Mouse (Mus musculus) heart, embryonic 13.5 days (tissue): ENCODE data around the gene C1qtnf2. TPM values are rescaled to one million over a fixed set of nuclear protein-coding genes. Genes with fewer than 3 reads are reported as not detected.

Source experiments
- ATAC-seq: fragments of 200-750 bp; cut with Nextera tagmentation; 2 replicates; pipeline ENCODE4 v1.8.0; 2017; ENCODE audit warnings: moderate TSS enrichment; ENCODE audit not compliant: insufficient number of reproducible peaks, low FRiP score, low TSS enrichment; ENCODE audit errors: extremely low read depth
- H3K27ac ChIP-seq: fragments of 300-500 bp; sonication (generic); replicated peaks from 2 replicates; pipeline ENCODE4 v1.5.1; 2015; ENCODE audit warnings: moderate library complexity, mild to moderate bottlenecking, inconsistent platforms
- H3K27me3 ChIP-seq: fragments of 300-500 bp; sonication (generic); replicated peaks from 2 replicates; pipeline ENCODE4 v1.6.1; 2015; ENCODE audit warnings: mild to moderate bottlenecking, inconsistent platforms
- H3K36me3 ChIP-seq: fragments of 300-500 bp; sonication (generic); 2 replicates; pipeline ENCODE4 v1.6.1; 2015; ENCODE audit warnings: mild to moderate bottlenecking, inconsistent platforms
- H3K4me1 ChIP-seq: fragments of 300-500 bp; sonication (generic); 2 replicates; pipeline ENCODE4 v1.6.1; 2015; ENCODE audit warnings: inconsistent platforms
- H3K4me2 ChIP-seq: fragments of 300-500 bp; sonication (generic); 2 replicates; pipeline ENCODE4 v1.6.1; 2015; ENCODE audit warnings: inconsistent platforms, mild to moderate bottlenecking, moderate library complexity
- H3K4me3 ChIP-seq: fragments of 300-500 bp; sonication (generic); 2 replicates; pipeline ENCODE4 v1.5.1; 2015; ENCODE audit warnings: moderate library complexity, mild to moderate bottlenecking, inconsistent platforms
- H3K9ac ChIP-seq: fragments of 300-500 bp; sonication (generic); 2 replicates; pipeline ENCODE4 v1.6.1; 2015; ENCODE audit warnings: inconsistent platforms, mild to moderate bottlenecking, moderate library complexity
- H3K9me3 ChIP-seq: fragments of 300-500 bp; sonication (generic); 2 replicates; pipeline ENCODE4 v1.6.1; 2016; ENCODE audit warnings: inconsistent platforms
- WGBS: fragments of 180-500 bp; shearing (Covaris S2); methylation state at CpG from one replicate; pipeline ENCODE4 v1.1.7; 2015; ENCODE audit warnings: mixed read lengths; 5-methylcytosine and 5-hydroxymethylcytosine counted together
- polyA plus RNA-seq: library from polyadenylated mRNA; unstranded; fragments of >200 nt; fragmentation: Nextera tagmentation; extraction: Ambion mirVana; gene quantifications from 2 replicates; pipeline ENCODE4 v1.2.1, GENCODE M21; 2015

Gene C1qtnf2
- polyA plus RNA-seq, 1 experiment from 2014 or later: 3.3 TPM

DNA sequence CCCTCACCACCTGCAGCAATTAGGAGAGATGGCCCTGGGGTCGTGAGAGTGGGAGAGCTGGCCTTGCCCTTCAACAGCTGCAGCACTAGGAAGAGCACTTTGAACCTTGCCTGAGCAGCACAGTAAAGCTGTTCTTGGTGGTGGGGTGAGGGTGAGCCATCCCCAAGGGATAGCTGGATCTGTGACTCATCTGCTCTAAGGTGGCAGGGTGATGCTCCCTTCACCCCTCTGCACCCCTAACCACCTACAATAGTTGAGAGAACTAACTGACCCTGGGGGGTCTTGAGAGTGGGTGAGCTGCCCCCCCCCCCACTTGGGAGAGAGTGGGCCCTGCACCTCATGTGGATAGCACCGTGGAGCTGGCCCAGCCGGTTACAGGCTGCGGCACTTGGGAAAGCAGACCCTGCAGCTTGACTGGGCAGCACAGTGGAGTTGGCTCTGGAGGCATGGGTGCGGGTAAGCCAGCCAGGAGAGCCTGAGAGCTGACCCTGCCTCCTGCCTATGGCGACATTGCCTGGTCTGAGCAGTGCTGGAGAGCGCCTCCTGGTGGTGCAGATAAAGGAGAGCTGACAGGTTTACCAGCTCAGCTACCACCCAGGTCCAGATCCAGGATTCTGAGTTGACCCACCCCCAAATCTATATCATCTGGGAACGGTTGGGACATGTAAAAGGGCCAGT, 42.4 kb downstream of the C1qtnf2 start:
- no peak for ATAC-seq
- WGBS: 39% methylated on average over 8 of the region's 8 CpGs
- Histone ChIP-seq H3K4me1 (no peaks in the 10 kb centered on the region), H3K27me3 (no peaks in the 10 kb centered on the region; the same call in 1 of the 2 replicates), H3K4me2 (no peak overlapping the region), H3K36me3 (no peaks in the 10 kb centered on the region), H3K27ac (no peak overlapping the region), H3K4me3 (no peak overlapping the region), H3K9me3 (no peaks in the 10 kb centered on the region), H3K9ac (no peak overlapping the region)

DNA sequence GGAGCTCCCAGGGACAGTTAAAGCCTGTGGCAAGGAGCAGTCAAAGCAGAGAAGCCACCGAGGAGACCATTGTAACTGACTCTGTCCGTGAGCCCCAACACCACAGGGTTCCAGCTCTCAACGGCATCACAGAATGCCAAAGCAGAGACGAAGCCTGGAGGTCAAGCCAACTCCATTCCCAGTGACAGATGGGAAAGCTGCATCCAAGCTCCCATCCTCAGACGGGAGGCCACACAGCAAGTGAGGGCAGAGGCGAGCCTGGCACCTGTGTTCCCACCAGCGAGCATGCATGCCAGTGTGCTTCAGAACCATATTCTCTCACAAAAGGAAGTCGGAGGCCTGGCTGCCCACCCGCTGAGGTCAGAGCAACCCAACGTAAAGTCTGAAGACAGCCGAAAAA, 43.6 kb downstream of the C1qtnf2 start:
- ATAC-seq: no peak
- no peak overlapping the region for H3K4me2 ChIP-seq
- 77% methylated on average over 11 of the region's 11 CpGs for WGBS

DNA sequence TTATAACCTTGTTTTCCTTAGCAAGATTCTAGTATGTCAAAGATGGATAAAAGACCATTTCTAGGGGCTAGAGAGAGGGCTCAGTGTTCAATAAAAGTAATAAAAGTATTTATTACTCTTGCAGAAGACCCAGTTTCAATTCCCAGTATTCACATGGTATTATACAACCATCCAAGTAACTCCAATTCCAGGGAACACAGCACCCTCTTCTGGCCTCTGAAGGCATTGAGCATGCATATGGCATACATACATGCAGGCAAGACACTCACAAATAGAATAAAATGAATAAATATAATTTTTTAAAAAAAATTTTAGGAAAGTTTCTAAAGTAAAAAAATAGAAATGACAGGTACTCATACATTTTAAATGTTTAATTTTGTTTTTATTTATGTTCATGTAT, 44.0 kb downstream of the C1qtnf2 start:
- no peaks in the 10 kb centered on the region for H3K27me3 ChIP-seq
- no peaks in the 10 kb centered on the region for H3K36me3 ChIP-seq
- no peak overlapping the region for H3K27ac ChIP-seq
- no peak overlapping the region for H3K9ac ChIP-seq
- no peak overlapping the region for H3K4me3 ChIP-seq
- no peak for ATAC-seq
- H3K9me3 ChIP-seq: no peaks in the 10 kb centered on the region
- H3K4me1 ChIP-seq: no peaks in the 10 kb centered on the region
- no peak overlapping the region for H3K4me2 ChIP-seq

More for the DNA sequence above, 43.6 kb downstream of the C1qtnf2 start:
- H3K9ac ChIP-seq: no peak overlapping the region
- no peaks in the 10 kb centered on the region for H3K36me3 ChIP-seq
- H3K27me3 ChIP-seq: no peaks in the 10 kb centered on the region
- H3K4me1 ChIP-seq: no peaks in the 10 kb centered on the region
- H3K9me3 ChIP-seq: no peaks in the 10 kb centered on the region
- H3K4me3 ChIP-seq: no peak overlapping the region
- H3K27ac ChIP-seq: no peak overlapping the region

DNA sequence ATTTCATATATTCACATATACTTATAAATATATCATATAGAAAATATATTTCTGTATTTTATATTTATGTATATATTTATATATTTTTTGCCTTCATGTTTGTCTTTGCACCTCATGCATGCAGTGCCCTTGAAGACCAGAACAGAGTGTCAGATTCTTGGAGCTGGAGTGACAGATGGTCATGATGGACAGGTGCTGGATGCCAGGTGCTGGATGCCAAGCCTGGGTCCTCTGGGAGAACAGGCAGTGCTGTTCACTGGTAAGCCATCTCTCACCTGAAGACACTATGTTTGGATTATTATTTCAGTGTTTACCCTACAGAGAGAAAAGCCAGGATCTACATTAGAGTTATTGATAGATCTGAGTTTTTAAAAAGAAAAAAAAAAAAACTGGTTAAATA, 44.7 kb downstream of the C1qtnf2 start:
- no peaks in the 10 kb centered on the region for H3K9me3 ChIP-seq
- no peaks in the 10 kb centered on the region for H3K4me1 ChIP-seq
- no peak for ATAC-seq
- no peak overlapping the region for H3K4me3 ChIP-seq
- H3K27ac ChIP-seq: no peak overlapping the region
- H3K27me3 ChIP-seq: no peaks in the 10 kb centered on the region
- no peaks in the 10 kb centered on the region for H3K36me3 ChIP-seq
- no peak overlapping the region for H3K4me2 ChIP-seq
- H3K9ac ChIP-seq: no peak overlapping the region

DNA sequence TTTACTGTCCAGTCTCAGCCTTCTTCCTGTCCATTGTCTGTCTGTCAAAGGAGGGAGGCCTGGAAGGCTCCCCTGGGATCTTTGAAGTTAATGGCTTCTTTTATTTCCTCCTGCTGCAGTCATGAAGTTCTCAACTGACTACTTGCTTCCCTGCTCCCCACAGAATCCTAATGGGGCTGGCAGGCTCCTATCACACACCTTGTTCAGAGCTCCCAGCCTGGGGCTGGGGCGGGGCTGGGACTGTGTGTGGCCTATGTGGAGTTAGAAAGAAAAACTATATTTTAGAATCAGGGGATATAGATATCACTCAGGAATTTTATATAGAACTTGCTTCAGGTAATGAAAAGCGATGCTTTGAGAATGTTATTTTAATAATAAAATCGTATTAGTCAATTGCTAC, 46.4 kb downstream of the C1qtnf2 start:
- H3K9ac ChIP-seq: no peak overlapping the region
- no peak for ATAC-seq
- no peak overlapping the region for H3K4me2 ChIP-seq
- no peak overlapping the region for H3K27ac ChIP-seq
- no peaks in the 10 kb centered on the region for H3K27me3 ChIP-seq
- H3K36me3 ChIP-seq: no peaks in the 10 kb centered on the region
- 72% methylated on average over 3 of the region's 3 CpGs for WGBS
- no peaks in the 10 kb centered on the region for H3K4me1 ChIP-seq
- no peaks in the 10 kb centered on the region for H3K9me3 ChIP-seq
- no peak overlapping the region for H3K4me3 ChIP-seq

DNA sequence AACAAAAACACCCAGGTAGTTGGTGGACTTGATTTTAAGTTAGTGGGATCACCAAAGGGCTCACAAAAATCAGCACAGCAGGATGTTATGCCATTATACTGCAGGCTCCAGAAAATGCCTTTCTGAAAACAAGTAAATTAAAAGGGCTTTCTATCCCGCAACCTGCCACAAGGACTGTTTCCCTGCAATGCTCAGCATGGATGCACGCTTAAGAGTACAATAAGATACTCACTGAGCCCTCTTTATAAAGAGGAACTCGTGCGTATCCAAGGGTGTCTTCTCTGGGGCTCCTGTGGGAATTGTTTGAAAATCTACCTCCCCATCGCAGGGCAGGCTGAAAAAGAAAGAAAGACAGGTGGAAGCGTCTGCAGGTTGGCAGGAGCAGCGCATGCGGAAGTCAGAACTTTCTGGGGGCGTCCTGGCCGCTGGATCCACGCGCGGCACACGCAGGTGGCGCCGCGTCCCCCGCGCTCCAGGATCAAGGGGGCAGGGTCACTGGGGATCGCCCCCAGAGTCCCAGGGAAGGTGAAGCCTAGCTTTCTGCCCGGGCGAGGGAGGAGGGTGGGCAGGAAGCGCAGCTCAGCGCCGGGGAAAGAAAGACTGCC, 54.1 kb downstream of the C1qtnf2 start:
- peaks cover 37% of the 10 kb centered on the region for H3K4me1 ChIP-seq
- under 1% methylated on average over 21 of the region's 25 CpGs for WGBS
- H3K36me3 ChIP-seq: peaks cover 20% of the 10 kb centered on the region
- peak overlapping the region; percentile 82 for H3K4me2 ChIP-seq
- no peak for ATAC-seq
- no peaks in the 10 kb centered on the region for H3K9me3 ChIP-seq
- H3K27ac ChIP-seq: peak overlapping the region; percentile 90
- H3K4me3 ChIP-seq: peak overlapping the region; percentile 82
- H3K9ac ChIP-seq: peak overlapping the region; percentile 95
- no peaks in the 10 kb centered on the region for H3K27me3 ChIP-seq

DNA sequence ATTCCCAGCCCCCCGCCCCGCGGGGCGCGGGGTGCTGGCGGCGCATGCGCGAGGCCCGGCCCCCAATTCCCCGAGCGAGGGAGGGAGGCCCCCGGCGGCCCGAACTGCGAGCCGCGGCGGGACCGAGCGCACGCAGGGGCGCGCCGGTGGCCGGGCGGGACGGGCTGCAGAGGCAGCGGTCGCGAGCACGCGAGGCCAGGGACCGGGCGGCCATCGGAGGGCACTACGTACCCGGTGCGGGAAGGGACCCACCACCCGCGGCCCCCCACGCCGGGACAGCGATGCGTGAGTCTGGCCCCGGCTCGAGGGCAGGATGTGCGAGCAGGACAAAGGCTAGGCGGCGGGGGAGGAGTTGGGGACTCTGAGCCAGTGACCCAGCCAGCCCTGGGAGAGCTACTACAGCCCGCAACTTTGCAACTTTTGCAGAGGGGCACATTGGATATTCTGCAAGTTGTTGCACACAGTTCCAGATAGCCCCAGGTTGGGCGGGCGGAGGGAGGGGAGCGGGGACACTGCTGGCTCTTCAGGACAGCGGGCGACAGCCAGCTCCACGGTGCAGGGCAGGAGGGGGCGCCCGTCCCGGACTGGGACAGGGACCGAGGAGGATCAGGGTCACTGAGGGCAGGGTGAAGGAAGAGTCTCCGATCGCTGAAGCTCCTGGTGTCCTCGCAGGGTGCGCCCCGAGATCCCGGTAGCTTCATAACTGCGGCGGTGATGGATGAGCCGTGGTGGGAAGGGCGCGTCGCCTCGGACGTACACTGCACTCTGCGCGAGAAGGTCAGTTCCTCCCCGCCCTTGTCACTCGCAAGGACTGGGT, 54.8 kb downstream of the C1qtnf2 start, which contains the start of gene Ccnjl:
Gene Ccnjl (plus strand): TSS at position 102 of the 817 bp plus-strand sequence.
- H3K27me3 ChIP-seq: no peaks in the 10 kb centered on the region
- H3K36me3 ChIP-seq: peaks cover 28% of the 10 kb centered on the region
- H3K4me3 ChIP-seq: peak within 1 kb of the TSS; percentile 82
- H3K9ac ChIP-seq: peak within 1 kb of the TSS; percentile 95
- H3K4me1 ChIP-seq: peaks cover 39% of the 10 kb centered on the region
- peak within 1 kb of the TSS; percentile 82 for H3K4me2 ChIP-seq
- WGBS: under 1% methylated on average over 74 of the region's 79 CpGs
- H3K9me3 ChIP-seq: no peaks in the 10 kb centered on the region
- ATAC-seq: peak; percentile 73; the same call in 1 of the 2 replicates
- H3K27ac ChIP-seq: peak within 1 kb of the TSS; percentile 90

DNA sequence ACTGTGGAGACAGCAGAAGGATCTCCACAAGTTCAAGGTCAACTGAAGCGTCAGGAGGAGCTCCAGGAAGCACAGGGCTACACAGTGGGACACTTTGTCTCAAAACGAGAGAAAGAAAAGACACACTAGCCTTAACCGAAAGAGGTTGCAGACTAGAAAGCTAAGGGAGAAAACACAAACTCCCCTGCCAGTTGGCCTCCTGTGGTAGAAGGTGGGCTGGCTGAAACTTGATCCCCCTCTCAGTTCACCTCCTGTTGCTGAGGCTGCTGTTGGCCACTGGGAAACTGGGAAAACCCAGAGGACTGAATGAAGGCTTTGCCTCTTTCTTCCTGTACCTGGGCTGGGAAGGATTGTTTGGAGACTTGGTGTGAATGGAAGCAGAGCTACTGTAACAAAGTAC, 56.0 kb downstream of the C1qtnf2 start:
- peak overlapping the region; percentile 95 for H3K9ac ChIP-seq
- no peaks in the 10 kb centered on the region for H3K27me3 ChIP-seq
- H3K36me3 ChIP-seq: peaks cover 39% of the 10 kb centered on the region
- no peaks in the 10 kb centered on the region for H3K9me3 ChIP-seq
- peak overlapping the region; percentile 82 for H3K4me2 ChIP-seq
- H3K4me1 ChIP-seq: peaks cover 48% of the 10 kb centered on the region
- 16% methylated on average over 3 of the region's 3 CpGs for WGBS
- ATAC-seq: no peak
- H3K27ac ChIP-seq: peak overlapping the region; percentile 62
- peak overlapping the region; percentile 82 for H3K4me3 ChIP-seq

DNA sequence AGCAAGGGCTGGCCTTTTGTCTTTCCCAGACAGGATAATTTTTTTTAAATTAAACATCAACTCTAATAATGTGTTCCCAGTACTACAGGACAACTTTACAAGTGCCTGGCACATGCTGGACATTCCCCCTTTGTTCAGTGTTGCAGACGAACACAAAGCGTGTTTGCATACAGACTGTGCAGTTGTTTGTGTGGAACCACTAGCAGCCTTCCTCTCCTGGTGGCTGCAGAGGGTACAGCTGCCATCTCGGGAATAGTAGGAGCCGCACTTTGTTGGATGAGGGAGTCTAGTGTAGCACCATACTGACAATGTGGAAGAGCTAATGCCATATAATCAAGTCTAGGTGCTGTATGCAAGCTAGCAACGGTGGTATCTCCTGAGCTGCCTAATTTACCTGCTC, 57.5 kb downstream of the C1qtnf2 start:
- Histone ChIP-seq H3K9ac (no peak overlapping the region), H3K4me3 (no peak overlapping the region), H3K27ac (peak overlapping the region; percentile 12; the same call in 1 of the 2 replicates), H3K4me1 (peaks cover 57% of the 10 kb centered on the region), H3K4me2 (peak overlapping the region; percentile 82), H3K9me3 (no peaks in the 10 kb centered on the region), H3K27me3 (no peaks in the 10 kb centered on the region), H3K36me3 (peaks cover 55% of the 10 kb centered on the region)
- no peak for ATAC-seq
- 68% methylated on average over 5 of the region's 5 CpGs for WGBS

DNA sequence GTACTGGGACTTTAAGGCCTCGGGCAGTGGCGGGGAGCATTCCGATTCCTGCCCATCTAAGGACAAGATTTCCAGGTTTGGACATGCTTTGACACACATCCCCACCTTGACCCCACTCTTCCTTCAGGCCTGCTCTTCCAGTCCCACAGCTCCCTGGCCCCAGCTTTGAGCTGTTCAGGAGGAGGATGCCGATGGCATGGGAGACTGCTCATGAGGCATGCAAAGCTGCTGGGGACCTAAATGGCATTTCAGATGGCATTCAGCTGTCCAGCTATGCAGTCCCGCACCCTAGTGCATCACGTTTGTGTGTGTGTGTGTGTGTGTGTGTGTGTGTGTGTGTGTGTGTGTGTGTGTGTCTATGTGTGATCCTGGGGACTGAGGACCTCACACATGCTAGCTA, 63.0 kb downstream of the C1qtnf2 start:
- peaks cover 58% of the 10 kb centered on the region for H3K4me1 ChIP-seq
- H3K9me3 ChIP-seq: no peaks in the 10 kb centered on the region
- no peak overlapping the region for H3K4me2 ChIP-seq
- no peaks in the 10 kb centered on the region for H3K27me3 ChIP-seq
- no peak overlapping the region; the same call in 1 of the 2 replicates for H3K27ac ChIP-seq
- no peak overlapping the region for H3K9ac ChIP-seq
- H3K4me3 ChIP-seq: no peak overlapping the region
- 69% methylated on average over 6 of the region's 6 CpGs for WGBS
- no peak for ATAC-seq
- peaks cover 70% of the 10 kb centered on the region for H3K36me3 ChIP-seq

DNA sequence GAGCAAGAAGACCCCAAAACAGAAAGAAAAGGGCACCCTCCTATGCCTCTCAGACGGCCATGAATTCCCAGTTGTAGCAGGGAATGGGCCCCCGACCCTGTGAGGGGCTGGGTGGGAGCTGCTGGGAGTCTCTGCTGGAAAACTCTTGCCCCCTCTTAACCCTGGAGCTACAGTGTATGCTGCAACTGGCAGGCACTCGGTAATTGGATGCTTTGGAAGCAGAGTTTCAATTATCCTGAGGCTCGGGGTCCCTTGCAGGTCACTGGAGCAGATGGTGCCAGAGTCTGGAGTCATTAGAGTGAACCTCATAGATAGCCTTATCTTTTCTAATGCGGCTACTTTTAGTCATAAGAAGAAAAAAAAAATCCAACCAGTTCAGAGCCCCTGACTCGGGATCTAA, 65.8 kb downstream of the C1qtnf2 start:
- no peaks in the 10 kb centered on the region for H3K27me3 ChIP-seq
- no peak for ATAC-seq
- peaks cover 63% of the 10 kb centered on the region for H3K4me1 ChIP-seq
- H3K9me3 ChIP-seq: no peaks in the 10 kb centered on the region
- 0 out of 2 replicates have a peak overlapping the region, but pooled peaks have one; percentile 25 for H3K9ac ChIP-seq
- H3K27ac ChIP-seq: peak overlapping the region; percentile 55
- peak overlapping the region; percentile 39 for H3K4me2 ChIP-seq
- WGBS: 12% methylated on average over 6 of the region's 6 CpGs
- H3K4me3 ChIP-seq: no peak overlapping the region
- H3K36me3 ChIP-seq: peaks cover 53% of the 10 kb centered on the region
